Mouse (Mus musculus): ENCODE results near the gene Snhg11. TPM values are rescaled to one million over a fixed set of nuclear protein-coding genes. Genes with fewer than 3 reads are reported as not detected.
A peak's percentile ranks its signal among the peaks of the same experiment; 100 is the strongest.

The Snhg11 gene
- polyA plus RNA-seq, 1 experiment from 2014 or later, result 0.64 TPM

DNA sequence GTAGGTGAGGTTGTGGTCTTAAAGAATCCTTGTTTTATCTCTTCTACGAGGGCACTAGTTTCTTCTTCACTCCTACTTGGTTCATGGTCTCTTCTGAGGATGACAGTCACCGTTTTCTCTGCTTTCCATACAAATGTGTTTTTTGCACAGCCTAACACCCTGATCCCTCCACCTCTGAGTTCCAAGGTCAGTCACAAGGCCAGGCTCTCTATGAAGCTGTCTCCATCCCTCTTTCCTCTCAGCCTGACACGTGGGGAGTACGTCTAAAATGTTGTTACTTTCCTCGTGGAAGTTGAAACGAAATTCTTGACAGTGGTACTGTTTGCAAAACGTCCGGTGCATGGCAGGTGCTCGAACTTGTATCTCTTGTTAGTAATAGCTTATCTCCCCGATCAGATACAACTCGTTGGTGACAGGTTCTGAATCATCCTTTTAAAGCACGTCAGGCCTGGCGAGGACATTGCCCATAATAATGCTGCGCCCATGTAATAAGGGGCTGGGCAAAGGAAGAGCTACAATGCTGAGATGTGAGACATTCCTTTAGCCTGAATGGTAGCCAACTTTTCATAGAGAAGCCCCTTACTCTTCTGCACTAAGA lies 33.7 kb downstream of the Snhg11 start:
- H3K4me3 ChIP-seq, result peak overlapping the region; percentile 97
- no peak for ATAC-seq (replicated peaks; ENCODE audit: insufficient number of reproducible peaks, insufficient read depth, low FRiP score, low read depth)
- H3K9ac ChIP-seq, result peak overlapping the region; percentile 25; the same call in 1 of the 2 replicates
- 20% methylated on average over 14 of the region's 14 CpGs for WGBS
- H3K27me3 ChIP-seq, result peaks cover 3% of the 10 kb centered on the region; the same call in 1 of the 2 replicates
- no peaks in the 10 kb centered on the region for H3K36me3 ChIP-seq
- peak overlapping the region; percentile 66 for H3K4me2 ChIP-seq
- H3K9me3 ChIP-seq (replicated peaks), result no peaks in the 10 kb centered on the region
- H3K27ac ChIP-seq, result no peak overlapping the region
- peaks cover 26% of the 10 kb centered on the region for H3K4me1 ChIP-seq (replicated peaks)

- peak within 1 kb of the TSS; percentile 91 for H3K27ac ChIP-seq
- ATAC-seq (replicated peaks; ENCODE audit: insufficient number of reproducible peaks, insufficient read depth, low FRiP score, low read depth), result peak; percentile 88
- WGBS, result 0% methylated on average over 46 of the region's 46 CpGs
- peak within 1 kb of the TSS; percentile 97 for H3K4me3 ChIP-seq
- peaks cover 26% of the 10 kb centered on the region for H3K4me1 ChIP-seq (replicated peaks)
- no peaks in the 10 kb centered on the region for H3K9me3 ChIP-seq (replicated peaks)
- H3K4me2 ChIP-seq, result peak within 1 kb of the TSS; percentile 93
- peaks cover 3% of the 10 kb centered on the region; the same call in 1 of the 2 replicates for H3K27me3 ChIP-seq
- H3K36me3 ChIP-seq, result no peaks in the 10 kb centered on the region
- peak within 1 kb of the TSS; percentile 90 for H3K9ac ChIP-seq
Observed at GRCm38 (mm10) chr2:158409595-158410021, 34.2 kb downstream of the Snhg11 start, which contains the start of gene Ralgapb. Ralgapb (plus strand) TSS chr2:158409848.

DNA sequence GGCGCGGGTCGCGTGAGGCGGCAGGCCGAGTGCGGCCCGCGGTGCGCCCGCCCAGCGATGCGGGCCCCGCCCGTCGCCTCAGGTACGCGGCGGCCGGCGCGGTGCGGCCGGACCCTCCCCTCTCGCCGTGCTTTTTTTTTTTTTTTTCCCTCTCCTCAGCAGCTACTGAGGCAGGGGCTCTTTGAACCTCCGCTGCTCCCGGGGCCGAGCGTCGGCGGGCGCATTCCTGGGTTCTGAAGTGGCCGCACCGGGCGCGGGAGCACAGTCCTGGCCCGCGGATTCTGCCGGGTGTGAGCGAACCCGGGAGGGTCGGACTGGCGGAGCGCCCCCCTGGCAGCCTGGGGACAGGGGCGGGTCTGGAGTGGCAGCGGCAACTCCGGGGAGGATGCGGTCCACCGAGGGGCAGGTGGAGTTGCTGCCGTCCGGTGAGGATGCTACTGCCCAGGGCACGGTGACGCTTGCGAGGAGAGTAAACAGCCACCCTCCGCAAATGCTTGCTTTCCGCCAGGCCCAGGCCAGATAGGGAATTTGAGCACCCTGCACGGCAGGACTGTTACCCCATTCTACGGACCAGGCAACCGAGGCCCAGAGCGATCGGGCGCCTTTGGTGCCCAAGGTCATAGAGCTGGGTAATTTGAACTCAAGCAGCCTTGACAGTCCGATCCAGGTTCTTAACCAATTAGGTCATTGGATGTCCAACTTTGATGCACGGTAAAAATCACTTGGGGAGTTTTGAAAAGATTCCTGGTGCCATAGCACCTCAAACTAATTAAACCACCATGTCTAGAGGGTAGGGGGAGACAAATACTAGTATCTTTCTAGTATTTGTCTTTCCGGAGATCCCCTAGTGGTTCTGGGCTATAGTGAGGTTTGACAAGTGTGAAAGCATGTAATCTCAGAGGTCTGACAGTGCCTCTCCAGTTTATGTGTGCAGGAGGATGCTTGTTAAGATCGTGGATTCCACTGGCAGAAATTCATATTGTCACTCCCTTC lies 34.9 kb downstream of the Snhg11 start:
- Histone ChIP-seq H3K27ac (peak overlapping the region; percentile 91), H3K9me3 (replicated peaks) (no peaks in the 10 kb centered on the region), H3K36me3 (no peaks in the 10 kb centered on the region), H3K4me3 (peak overlapping the region; percentile 97), H3K4me1 (replicated peaks) (peaks cover 27% of the 10 kb centered on the region), H3K27me3 (peaks cover 3% of the 10 kb centered on the region; the same call in 1 of the 2 replicates), H3K4me2 (peak overlapping the region; percentile 93), H3K9ac (peak overlapping the region; percentile 90)
- WGBS, result under 1% methylated on average over 54 of the region's 67 CpGs
- peak; percentile 68 for ATAC-seq (replicated peaks; ENCODE audit: insufficient number of reproducible peaks, insufficient read depth, low FRiP score, low read depth)

GRCm38 (mm10) chr2:158413240-158413639 lies 37.8 kb downstream of the Snhg11 start:
- no peak overlapping the region for H3K27ac ChIP-seq
- no peak overlapping the region for H3K4me3 ChIP-seq
- H3K36me3 ChIP-seq, result no peaks in the 10 kb centered on the region
- no peak overlapping the region for H3K4me2 ChIP-seq
- WGBS, result 47% methylated on average over 2 of the region's 2 CpGs
- H3K9ac ChIP-seq, result no peak overlapping the region
- no peak for ATAC-seq (replicated peaks; ENCODE audit: insufficient number of reproducible peaks, insufficient read depth, low FRiP score, low read depth)
- H3K9me3 ChIP-seq (replicated peaks), result no peaks in the 10 kb centered on the region
- peaks cover 30% of the 10 kb centered on the region for H3K4me1 ChIP-seq (replicated peaks)
- no peaks in the 10 kb centered on the region for H3K27me3 ChIP-seq

DNA sequence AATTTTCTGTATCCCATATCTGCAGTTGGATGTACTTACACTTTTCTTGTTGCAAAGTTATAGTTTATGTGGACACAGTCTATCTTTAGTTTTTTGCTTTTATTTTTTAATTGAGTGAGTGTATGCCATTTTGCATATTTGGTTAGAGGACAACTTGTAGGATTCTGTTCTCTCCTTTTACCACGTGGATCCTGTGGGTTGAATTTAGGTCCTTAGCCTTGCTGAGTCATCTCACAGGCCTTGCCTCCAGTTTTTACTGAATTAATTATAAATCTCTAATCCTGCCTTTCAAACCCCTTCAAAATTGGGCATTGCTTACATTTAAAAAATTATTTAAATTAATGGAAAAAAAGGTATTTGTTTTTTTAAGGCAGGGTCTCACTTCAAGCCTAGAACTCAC lies 40.4 kb downstream of the Snhg11 start:
- Histone ChIP-seq H3K27me3 (no peaks in the 10 kb centered on the region), H3K36me3 (no peaks in the 10 kb centered on the region), H3K27ac (no peak overlapping the region), H3K4me2 (no peak overlapping the region), H3K4me1 (replicated peaks) (peaks cover 25% of the 10 kb centered on the region), H3K9ac (no peak overlapping the region), H3K9me3 (replicated peaks) (no peaks in the 10 kb centered on the region), H3K4me3 (no peak overlapping the region)
- ATAC-seq (replicated peaks; ENCODE audit: insufficient number of reproducible peaks, insufficient read depth, low FRiP score, low read depth), result no peak
- 89% methylated on average over 1 of the region's 1 CpGs for WGBS

DNA sequence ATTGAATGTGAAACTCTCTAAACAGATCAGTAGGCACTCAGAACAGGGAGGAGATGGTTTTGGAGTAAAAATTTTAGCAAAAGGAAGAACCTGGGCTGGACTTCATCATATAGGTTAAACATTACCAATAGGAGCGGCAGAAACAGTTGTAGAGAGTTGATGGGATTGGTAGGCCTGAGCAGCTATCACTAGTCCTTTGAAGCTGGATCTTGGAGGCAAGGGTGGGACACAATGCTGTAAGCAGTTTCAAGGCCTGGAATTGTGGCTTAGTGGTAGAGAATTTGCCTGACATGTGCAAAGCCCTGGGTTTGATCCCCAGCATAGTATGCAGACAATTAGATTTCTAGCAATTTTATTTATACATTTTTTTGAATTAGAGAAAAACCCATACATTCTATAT lies 43.2 kb downstream of the Snhg11 start:
- no peak overlapping the region for H3K9ac ChIP-seq
- no peak overlapping the region for H3K27ac ChIP-seq
- H3K27me3 ChIP-seq, result no peaks in the 10 kb centered on the region
- H3K36me3 ChIP-seq, result peaks cover under 1% of the 10 kb centered on the region; the same call in 1 of the 2 replicates
- H3K4me1 ChIP-seq (replicated peaks), result peaks cover 6% of the 10 kb centered on the region
- ATAC-seq (replicated peaks; ENCODE audit: insufficient number of reproducible peaks, insufficient read depth, low FRiP score, low read depth), result no peak
- H3K4me2 ChIP-seq, result no peak overlapping the region
- 88% methylated on average over 1 of the region's 1 CpGs for WGBS
- no peaks in the 10 kb centered on the region for H3K9me3 ChIP-seq (replicated peaks)
- H3K4me3 ChIP-seq, result no peak overlapping the region

Other genes starting within 250 kb of the Snhg11 start
- 208 and 228 TPM in 2 replicates for gene Tgm2, start 229.2 kb upstream of the Snhg11 start, polyA plus RNA-seq (2015; fragmentation: Nextera tagmentation; extraction: Ambion mirVana)
- gene D630003M21Rik, start 146.4 kb upstream of the Snhg11 start, polyA plus RNA-seq (2015; fragmentation: Nextera tagmentation; extraction: Ambion mirVana), result 2.1 and 2.4 TPM in 2 replicates
- not detected in 2 replicates for gene Bpi, start 117.5 kb upstream of the Snhg11 start, polyA plus RNA-seq (2015; fragmentation: Nextera tagmentation; extraction: Ambion mirVana)
- gene Lbp, start 69.1 kb upstream of the Snhg11 start, polyA plus RNA-seq (2015; fragmentation: Nextera tagmentation; extraction: Ambion mirVana), result 11.4 and 15.8 TPM in 2 replicates
- gene Ralgapb, start 34.2 kb downstream of the Snhg11 start, polyA plus RNA-seq (2015; fragmentation: Nextera tagmentation; extraction: Ambion mirVana), result 11.0 and 12.7 TPM in 2 replicates
- not detected in 2 replicates for gene Adig, start 127.0 kb downstream of the Snhg11 start, polyA plus RNA-seq (2015; fragmentation: Nextera tagmentation; extraction: Ambion mirVana)
- not detected in 2 replicates for gene Arhgap40, start 137.2 kb downstream of the Snhg11 start, polyA plus RNA-seq (2015; fragmentation: Nextera tagmentation; extraction: Ambion mirVana)
- not detected in 2 replicates for gene Slc32a1, start 235.1 kb downstream of the Snhg11 start, polyA plus RNA-seq (2015; fragmentation: Nextera tagmentation; extraction: Ambion mirVana)
- 5.6 and 7.4 TPM in 2 replicates for gene Actr5, start 249.2 kb downstream of the Snhg11 start, polyA plus RNA-seq (2015; fragmentation: Nextera tagmentation; extraction: Ambion mirVana)